Mouse (Mus musculus) common myeloid progenitor, adult 5-6 weeks (primary cell): ENCODE results near the gene Cntn2. TPM values are rescaled to one million over a fixed set of nuclear protein-coding genes. Genes with fewer than 3 reads are reported as not detected.

Experiments used
- ATAC-seq: replicated peaks from 2 replicates; pipeline ENCODE4 v1.8.0; 2016; ENCODE audit warnings: low read depth, mild to moderate bottlenecking, moderate TSS enrichment, inconsistent platforms; ENCODE audit not compliant: poor library complexity, severe bottlenecking
- total RNA-seq: library from RNA; stranded (forward); fragments of 200-1000, 187-1606 nt; gene quantifications from 2 replicates; pipeline ENCODE4 v1.2.3, GENCODE M21; 2017

The Cntn2 gene
- total RNA-seq, 1 experiment from 2014 or later, result not detected

- no peak for ATAC-seq
Observed at GRCm38 (mm10) chr1:132468926-132469325, 74.1 kb downstream of the Cntn2 start.

GRCm38 (mm10) chr1:132464651-132465050, 78.4 kb downstream of the Cntn2 start:
- ATAC-seq, result no peak

Other genes starting within 250 kb of the Cntn2 start
- gene Klhdc8a, start 244.6 kb downstream of the Cntn2 start, total RNA-seq, result not detected in 2 replicates
- gene Nuak2, start 227.1 kb downstream of the Cntn2 start, total RNA-seq, result 8.0 and 12.0 TPM in 2 replicates
- gene Tmcc2, start 152.0 kb downstream of the Cntn2 start, total RNA-seq, result 8.0 and 14.4 TPM in 2 replicates
- 16.2 and 25.7 TPM in 2 replicates for gene Dstyk, start 125.7 kb downstream of the Cntn2 start, total RNA-seq
- gene Rbbp5, start 65.9 kb downstream of the Cntn2 start, total RNA-seq, result 47.4 and 56.9 TPM in 2 replicates
- gene Tmem81, start 37.0 kb downstream of the Cntn2 start, total RNA-seq, result 3.0 and 6.3 TPM in 2 replicates
- not detected in 2 replicates for gene Nfasc, start 198.5 kb upstream of the Cntn2 start, total RNA-seq